Mouse (Mus musculus) frontal cortex, postnatal 10 days (tissue): ENCODE measurements around the gene Olfr1369-ps1.
A peak's percentile ranks its signal among the peaks of the same experiment; 100 is the strongest.
"Not testable (repeated sequence)": the region's sequence is repeated elsewhere in the genome, so short reads cannot be mapped to it uniquely, and the experiment has no call there.

Source experiments
- DNase-seq, 2 experiments: peaks; one replicate each; pipeline ENCODE4 v3.0.0; 2022; ENCODE audit warnings: low spot score in 2 of 2, mixed read lengths in 1 of 2

Olfr1369-ps1 gene

GRCm38 (mm10) chr13:21111183-21111582, at the start of gene Olfr1369-ps1:
Gene Olfr1369-ps1 (plus strand): TSS chr13:21111483.
- DNase-seq: not testable (repeated sequence)

- no peak for DNase-seq
These were observed 45.3 kb upstream of the Olfr1369-ps1 start for GRCm38 (mm10) chr13:21066021-21066420.

- DNase-seq: no peak
These were observed 36.4 kb upstream of the Olfr1369-ps1 start, which contains the start of gene Olfr1370 for GRCm38 (mm10) chr13:21074847-21075246. Gene Olfr1370 (minus strand): TSS chr13:21074947.

GRCm38 (mm10) chr13:21082686-21083085, 28.6 kb upstream of the Olfr1369-ps1 start:
- no peak for DNase-seq

GRCm38 (mm10) chr13:21109759-21110158, 1.5 kb upstream of the Olfr1369-ps1 start:
- no peak for DNase-seq

- DNase-seq: no peak
These were observed 842 bp upstream of the Olfr1369-ps1 start for GRCm38 (mm10) chr13:21110441-21110840.

GRCm38 (mm10) chr13:21114121-21114520, 2.8 kb downstream of the Olfr1369-ps1 start:
- no peak for DNase-seq

- DNase-seq: not testable (repeated sequence)
These were observed 18.1 kb downstream of the Olfr1369-ps1 start, which contains the start of gene Olfr263 for GRCm38 (mm10) chr13:21129339-21129738. Gene Olfr263 (plus strand): TSS chr13:21129639.

GRCm38 (mm10) chr13:21142421-21142820, 31.1 kb downstream of the Olfr1369-ps1 start:
- no peak for DNase-seq

GRCm38 (mm10) chr13:21145767-21146166, 34.5 kb downstream of the Olfr1369-ps1 start, which contains the start of gene Olfr1368:
Gene Olfr1368 (minus strand): TSS chr13:21145867.
- DNase-seq: no peak

GRCm38 (mm10) chr13:21155888-21156287, 44.6 kb downstream of the Olfr1369-ps1 start:
- DNase-seq: no peak

- no peak for DNase-seq
These were observed 46.8 kb downstream of the Olfr1369-ps1 start for GRCm38 (mm10) chr13:21158071-21158470.

GRCm38 (mm10) chr13:21158785-21159474, 47.6 kb downstream of the Olfr1369-ps1 start:
- DNase-seq: peak in 1 of 2 experiments; percentile 80

GRCm38 (mm10) chr13:21159475-21159819, 48.2 kb downstream of the Olfr1369-ps1 start:
- DNase-seq: peak in 1 of 2 experiments; percentile 23

GRCm38 (mm10) chr13:21160041-21160511, 48.8 kb downstream of the Olfr1369-ps1 start:
- peak in 1 of 2 experiments; percentile 17 for DNase-seq

- peak; percentile 74 to 89 for DNase-seq
These were observed 49.6 kb downstream of the Olfr1369-ps1 start for GRCm38 (mm10) chr13:21160657-21161590.

- DNase-seq: no peak
These were observed 50.3 kb downstream of the Olfr1369-ps1 start for GRCm38 (mm10) chr13:21161591-21161990.

- no peak for DNase-seq
These were observed 51.3 kb downstream of the Olfr1369-ps1 start for GRCm38 (mm10) chr13:21162591-21162990.

GRCm38 (mm10) chr13:21166936-21167909, 55.9 kb downstream of the Olfr1369-ps1 start:
- DNase-seq: peak; percentile 47 to 77

GRCm38 (mm10) chr13:21167910-21168300, 56.6 kb downstream of the Olfr1369-ps1 start:
- no peak for DNase-seq
